Mouse (Mus musculus): ENCODE results near the gene Auh. TPM values are rescaled to one million over a fixed set of nuclear protein-coding genes. Genes with fewer than 3 reads are reported as not detected.

The Auh gene
- polyA plus RNA-seq, 1 experiment = 30.9 TPM

DNA sequence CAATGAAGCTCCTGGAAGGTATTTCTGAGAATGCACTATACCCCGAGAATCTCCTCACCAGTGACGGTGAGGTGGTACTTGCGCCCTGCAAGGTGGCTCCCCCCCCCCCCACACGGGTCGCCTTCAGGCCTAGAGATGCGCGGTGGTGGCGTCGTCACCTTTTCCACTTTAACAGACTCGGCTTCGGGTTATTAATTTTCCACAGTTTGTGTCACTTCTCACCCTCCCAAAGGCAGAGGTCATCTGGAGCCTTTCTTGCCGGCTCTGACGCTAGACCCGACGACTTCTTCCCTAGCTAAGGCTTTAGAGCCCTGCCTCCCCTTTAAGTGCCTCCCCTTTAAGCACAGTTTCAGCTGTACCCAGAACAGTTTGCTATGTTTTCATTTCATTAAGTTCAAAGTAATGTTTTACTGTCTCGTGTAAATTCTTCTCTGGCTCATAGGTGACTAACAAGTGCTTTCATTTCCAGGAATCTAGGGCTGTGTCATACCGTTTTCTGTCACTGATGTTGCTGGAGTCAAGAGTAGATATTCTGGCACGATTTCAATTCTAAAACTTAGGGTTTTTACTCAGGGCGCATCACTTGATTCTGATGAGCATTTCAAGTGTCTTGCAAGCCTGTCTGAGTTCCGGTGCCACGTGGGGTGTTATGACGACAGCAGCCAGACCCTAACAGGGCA lies 69.3 kb downstream of the Auh start:
- H3K27me3 ChIP-seq (ENCODE audit: control insufficient read depth, insufficient read depth, low read length, poor library complexity, severe bottlenecking) = no peaks in the 10 kb centered on the region
- H3K9me3 ChIP-seq (replicated peaks; ENCODE audit: control insufficient read depth, insufficient read depth, low read length, poor library complexity, severe bottlenecking) = no peaks in the 10 kb centered on the region
- no peak for TF ChIP-seq POLR2A (IDR thresholded peaks at IDR 0.05; ENCODE audit: insufficient read depth, low read length)
- no peak for TF ChIP-seq EP300 (IDR thresholded peaks at IDR 0.05; ENCODE audit: insufficient read depth, low read depth, low read length)
- no peak for TF ChIP-seq CTCF (IDR thresholded peaks at IDR 0.05; ENCODE audit: low read depth, low read length)
- no peak overlapping the region for H3K27ac ChIP-seq (ENCODE audit: insufficient read depth, low read length)
- no peaks in the 10 kb centered on the region for H3K4me1 ChIP-seq (ENCODE audit: control insufficient read depth, insufficient read depth, low read length)
- no peak overlapping the region for H3K9ac ChIP-seq (ENCODE audit: low read depth, poor library complexity, severe bottlenecking)
- H3K36me3 ChIP-seq (ENCODE audit: control insufficient read depth, insufficient read depth, low read length, poor library complexity, severe bottlenecking) = no peaks in the 10 kb centered on the region
- no peak overlapping the region for H3K4me3 ChIP-seq (ENCODE audit: low read depth, low read length)

- no peaks in the 10 kb centered on the region for H3K27me3 ChIP-seq (ENCODE audit: control insufficient read depth, insufficient read depth, low read length, poor library complexity, severe bottlenecking)
- H3K36me3 ChIP-seq (ENCODE audit: control insufficient read depth, insufficient read depth, low read length, poor library complexity, severe bottlenecking) = no peaks in the 10 kb centered on the region
- no peaks in the 10 kb centered on the region for H3K9me3 ChIP-seq (replicated peaks; ENCODE audit: control insufficient read depth, insufficient read depth, low read length, poor library complexity, severe bottlenecking)
- H3K4me1 ChIP-seq (ENCODE audit: control insufficient read depth, insufficient read depth, low read length) = no peaks in the 10 kb centered on the region
- TF ChIP-seq EP300 (IDR thresholded peaks at IDR 0.05; ENCODE audit: insufficient read depth, low read depth, low read length) (no peak), POLR2A (IDR thresholded peaks at IDR 0.05; ENCODE audit: insufficient read depth, low read length) (no peak), CTCF (IDR thresholded peaks at IDR 0.05; ENCODE audit: low read depth, low read length) (no peak)
- no peak overlapping the region for H3K9ac ChIP-seq (ENCODE audit: low read depth, poor library complexity, severe bottlenecking)
- no peak overlapping the region for H3K27ac ChIP-seq (ENCODE audit: insufficient read depth, low read length)
- no peak overlapping the region for H3K4me3 ChIP-seq (ENCODE audit: low read depth, low read length)
Observed at GRCm38 (mm10) chr13:52859065-52859820, 70.2 kb downstream of the Auh start.

- no peak overlapping the region for H3K27ac ChIP-seq (ENCODE audit: insufficient read depth, low read length)
- H3K4me1 ChIP-seq (ENCODE audit: control insufficient read depth, insufficient read depth, low read length) = peaks cover 2% of the 10 kb centered on the region
- H3K9ac ChIP-seq (ENCODE audit: low read depth, poor library complexity, severe bottlenecking) = no peak overlapping the region
- no peaks in the 10 kb centered on the region for H3K27me3 ChIP-seq (ENCODE audit: control insufficient read depth, insufficient read depth, low read length, poor library complexity, severe bottlenecking)
- TF ChIP-seq CTCF (IDR thresholded peaks at IDR 0.05; ENCODE audit: low read depth, low read length) (no peak), EP300 (IDR thresholded peaks at IDR 0.05; ENCODE audit: insufficient read depth, low read depth, low read length) (no peak), POLR2A (IDR thresholded peaks at IDR 0.05; ENCODE audit: insufficient read depth, low read length) (no peak)
- H3K9me3 ChIP-seq (replicated peaks; ENCODE audit: control insufficient read depth, insufficient read depth, low read length, poor library complexity, severe bottlenecking) = no peaks in the 10 kb centered on the region
- H3K4me3 ChIP-seq (ENCODE audit: low read depth, low read length) = no peak overlapping the region
- H3K36me3 ChIP-seq (ENCODE audit: control insufficient read depth, insufficient read depth, low read length, poor library complexity, severe bottlenecking) = no peaks in the 10 kb centered on the region
Observed at GRCm38 (mm10) chr13:52858373-52858772, 71.1 kb downstream of the Auh start.

DNA sequence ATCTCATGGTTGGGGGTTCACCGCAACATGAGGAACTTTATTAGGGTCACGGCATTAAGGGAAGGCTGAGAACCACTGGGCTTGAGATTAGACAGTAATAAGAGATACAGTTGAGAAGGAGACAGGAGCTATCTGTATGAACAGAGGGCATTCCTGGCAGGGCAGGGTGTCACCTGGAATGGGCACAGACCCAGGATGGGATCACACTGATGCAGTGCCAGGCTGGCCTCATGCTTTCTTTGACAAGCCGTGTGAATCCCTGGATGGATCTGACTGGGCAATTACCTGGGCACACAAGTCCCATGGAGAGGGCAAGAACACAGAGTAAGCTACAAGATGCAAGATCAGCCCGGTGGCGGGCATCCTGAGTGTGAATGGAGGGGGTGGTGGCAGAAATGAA lies 71.7 kb downstream of the Auh start:
- no peaks in the 10 kb centered on the region for H3K9me3 ChIP-seq (replicated peaks; ENCODE audit: control insufficient read depth, insufficient read depth, low read length, poor library complexity, severe bottlenecking)
- H3K27ac ChIP-seq (ENCODE audit: insufficient read depth, low read length) = no peak overlapping the region
- H3K36me3 ChIP-seq (ENCODE audit: control insufficient read depth, insufficient read depth, low read length, poor library complexity, severe bottlenecking) = no peaks in the 10 kb centered on the region
- peaks cover 2% of the 10 kb centered on the region for H3K4me1 ChIP-seq (ENCODE audit: control insufficient read depth, insufficient read depth, low read length)
- H3K4me3 ChIP-seq (ENCODE audit: low read depth, low read length) = no peak overlapping the region
- no peak overlapping the region for H3K9ac ChIP-seq (ENCODE audit: low read depth, poor library complexity, severe bottlenecking)
- no peak for TF ChIP-seq EP300 (IDR thresholded peaks at IDR 0.05; ENCODE audit: insufficient read depth, low read depth, low read length)
- TF ChIP-seq POLR2A (IDR thresholded peaks at IDR 0.05; ENCODE audit: insufficient read depth, low read length) = no peak
- TF ChIP-seq CTCF (IDR thresholded peaks at IDR 0.05; ENCODE audit: low read depth, low read length) = no peak
- no peaks in the 10 kb centered on the region for H3K27me3 ChIP-seq (ENCODE audit: control insufficient read depth, insufficient read depth, low read length, poor library complexity, severe bottlenecking)

GRCm38 (mm10) chr13:52853536-52853935 lies 75.9 kb downstream of the Auh start:
- Histone ChIP-seq H3K27me3 (ENCODE audit: control insufficient read depth, insufficient read depth, low read length, poor library complexity, severe bottlenecking) (no peaks in the 10 kb centered on the region), H3K36me3 (ENCODE audit: control insufficient read depth, insufficient read depth, low read length, poor library complexity, severe bottlenecking) (no peaks in the 10 kb centered on the region), H3K9me3 (replicated peaks; ENCODE audit: control insufficient read depth, insufficient read depth, low read length, poor library complexity, severe bottlenecking) (no peaks in the 10 kb centered on the region), H3K4me3 (ENCODE audit: low read depth, low read length) (no peak overlapping the region), H3K9ac (ENCODE audit: low read depth, poor library complexity, severe bottlenecking) (no peak overlapping the region), H3K27ac (ENCODE audit: insufficient read depth, low read length) (no peak overlapping the region), H3K4me1 (ENCODE audit: control insufficient read depth, insufficient read depth, low read length) (peaks cover 2% of the 10 kb centered on the region)
- no peak for TF ChIP-seq EP300 (IDR thresholded peaks at IDR 0.05; ENCODE audit: insufficient read depth, low read depth, low read length)
- no peak for TF ChIP-seq CTCF (IDR thresholded peaks at IDR 0.05; ENCODE audit: low read depth, low read length)
- no peak for TF ChIP-seq POLR2A (IDR thresholded peaks at IDR 0.05; ENCODE audit: insufficient read depth, low read length)

DNA sequence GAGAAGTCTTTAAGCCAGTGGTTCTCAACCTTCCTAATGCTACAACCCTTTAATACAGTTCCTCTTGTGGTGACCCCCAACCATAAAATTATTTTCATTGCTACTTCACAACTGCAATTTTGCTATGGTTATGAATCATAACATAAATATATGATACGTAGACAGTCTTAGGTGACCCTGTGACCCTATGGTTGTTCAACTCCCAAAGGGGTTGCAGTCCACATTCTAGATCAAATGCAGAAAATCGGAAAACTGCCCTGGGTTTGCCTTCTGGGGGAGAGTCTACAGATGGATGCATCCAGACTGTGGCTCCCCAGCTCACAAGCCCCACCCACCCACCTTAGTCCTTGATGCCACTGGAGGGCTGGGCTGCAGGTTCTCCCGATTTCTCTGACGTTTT lies 77.6 kb downstream of the Auh start:
- Histone ChIP-seq H3K27ac (ENCODE audit: insufficient read depth, low read length) (no peak overlapping the region), H3K9ac (ENCODE audit: low read depth, poor library complexity, severe bottlenecking) (no peak overlapping the region), H3K36me3 (ENCODE audit: control insufficient read depth, insufficient read depth, low read length, poor library complexity, severe bottlenecking) (no peaks in the 10 kb centered on the region), H3K4me1 (ENCODE audit: control insufficient read depth, insufficient read depth, low read length) (peaks cover 2% of the 10 kb centered on the region), H3K4me3 (ENCODE audit: low read depth, low read length) (no peak overlapping the region), H3K9me3 (replicated peaks; ENCODE audit: control insufficient read depth, insufficient read depth, low read length, poor library complexity, severe bottlenecking) (no peaks in the 10 kb centered on the region), H3K27me3 (ENCODE audit: control insufficient read depth, insufficient read depth, low read length, poor library complexity, severe bottlenecking) (no peaks in the 10 kb centered on the region)
- TF ChIP-seq CTCF (IDR thresholded peaks at IDR 0.05; ENCODE audit: low read depth, low read length) = no peak
- TF ChIP-seq EP300 (IDR thresholded peaks at IDR 0.05; ENCODE audit: insufficient read depth, low read depth, low read length) = no peak
- TF ChIP-seq POLR2A (IDR thresholded peaks at IDR 0.05; ENCODE audit: insufficient read depth, low read length) = no peak

Measured in ES-Bruce4 (cell line).